Mouse (Mus musculus) embryo, embryonic 10 days (tissue): Measurements from ENCODE around the gene Grem2.
A peak's percentile ranks its signal among the peaks of the same experiment; 100 is the strongest.

Experiments
- DNase-seq: peaks from one replicate; pipeline ENCODE4 v3.0.0-alpha.2; 2015; ENCODE audit warnings: low spot score

Gene Grem2

GRCm38 (mm10) chr1:174921298-174921955 is at the start of gene Grem2:
TSS of gene Grem2 (minus strand) at chr1:174921819.
- DNase-seq = peak; percentile 79

- DNase-seq = no peak
Measured at GRCm38 (mm10) chr1:174959837-174960236, 38.2 kb upstream of the Grem2 start.

- DNase-seq = peak; percentile 18
Measured at GRCm38 (mm10) chr1:174931003-174931619, 9.5 kb upstream of the Grem2 start.

GRCm38 (mm10) chr1:174929459-174930181 is 8.0 kb upstream of the Grem2 start:
- no peak for DNase-seq

GRCm38 (mm10) chr1:174918949-174919348 is 2.7 kb downstream of the Grem2 start:
- no peak for DNase-seq

GRCm38 (mm10) chr1:174918236-174918870 is 3.3 kb downstream of the Grem2 start:
- DNase-seq = no peak

- DNase-seq = no peak
Measured at GRCm38 (mm10) chr1:174909834-174910233, 11.8 kb downstream of the Grem2 start.

GRCm38 (mm10) chr1:174908232-174908631 is 13.4 kb downstream of the Grem2 start:
- no peak for DNase-seq

GRCm38 (mm10) chr1:174907637-174908036 is 14.0 kb downstream of the Grem2 start:
- DNase-seq = no peak

GRCm38 (mm10) chr1:174902755-174903154 is 18.9 kb downstream of the Grem2 start:
- DNase-seq = no peak

GRCm38 (mm10) chr1:174892471-174892870 is 29.1 kb downstream of the Grem2 start:
- no peak for DNase-seq

- DNase-seq = no peak
Measured at GRCm38 (mm10) chr1:174888684-174889405, 32.8 kb downstream of the Grem2 start.

GRCm38 (mm10) chr1:174888073-174888472 is 33.5 kb downstream of the Grem2 start:
- no peak for DNase-seq

- DNase-seq = no peak
Measured at GRCm38 (mm10) chr1:174882496-174882895, 39.1 kb downstream of the Grem2 start.

- no peak for DNase-seq
Measured at GRCm38 (mm10) chr1:174875173-174875572, 46.4 kb downstream of the Grem2 start.

- no peak for DNase-seq
Measured at GRCm38 (mm10) chr1:174860407-174861118, 61.1 kb downstream of the Grem2 start.

GRCm38 (mm10) chr1:174856188-174856587 is 65.4 kb downstream of the Grem2 start:
- no peak for DNase-seq

GRCm38 (mm10) chr1:174844786-174845185 is 76.8 kb downstream of the Grem2 start:
- DNase-seq = no peak

- DNase-seq = no peak
Measured at GRCm38 (mm10) chr1:174836861-174837260, 84.8 kb downstream of the Grem2 start.

GRCm38 (mm10) chr1:174826562-174826961 is 95.1 kb downstream of the Grem2 start:
- peak; percentile 43 for DNase-seq

GRCm38 (mm10) chr1:174811846-174812245 is 109.8 kb downstream of the Grem2 start:
- DNase-seq = no peak
